Comparison of ENCODE assay signal across 7 mouse cellular contexts in the genomic region with DNA sequence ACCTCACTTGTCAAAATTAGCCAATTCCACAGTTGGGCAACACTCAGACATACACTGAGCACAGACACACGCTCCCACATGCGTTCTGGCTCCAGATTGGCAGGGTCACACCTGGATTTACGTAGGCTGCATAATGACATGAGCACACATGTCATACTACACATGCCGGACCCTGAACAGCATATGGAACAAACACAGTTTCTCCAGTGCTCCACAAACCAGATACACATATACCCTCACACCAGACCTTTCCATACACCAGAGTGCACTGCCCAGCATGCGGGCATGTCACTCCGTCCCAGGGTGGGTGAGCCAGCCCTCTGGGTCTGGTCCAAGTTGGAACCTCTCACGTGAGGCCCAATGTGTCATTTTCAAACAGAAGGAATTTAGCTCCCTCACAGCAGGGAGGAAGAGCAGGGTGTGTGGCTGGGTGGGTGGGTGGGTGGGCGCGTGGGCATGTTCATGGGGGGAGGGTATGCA. TPM values are rescaled to one million over a fixed set of nuclear protein-coding genes. Genes with fewer than 3 reads are reported as not detected.
DNase-seq lines count a peak whose midpoint lies in the region; ATAC-seq and TF ChIP-seq lines count a peak whose summit lies in the region.

A gene (plus strand): TSS at position 430 of the 480 bp plus-strand sequence.

- ATAC-seq in lung, postnatal 0 days = 0 out of 2 replicates have a peak, but pooled peaks have one; percentile 14
- ATAC-seq in hindbrain, embryonic 13.5 days (ENCODE audit: low FRiP score) = no peak
- ATAC-seq in limb, embryonic 13.5 days (ENCODE audit: low FRiP score, low read depth) = no peak
- ATAC-seq in stomach, embryonic 15.5 days (ENCODE audit: insufficient read depth, low FRiP score, low read depth) = no peak
- no peak for ATAC-seq in activated CD4-positive, CD25-positive, alpha-beta regulatory T cell, adult 4 months

- H3K4me3 ChIP-seq in lung, postnatal 0 days (ENCODE audit: low read depth, low read length) = no peak within 1 kb of the TSS
- no peak within 1 kb of the TSS for H3K4me3 ChIP-seq in lung, adult 2 months (replicated peaks; ENCODE audit: extremely low read depth, low read depth, low read length)
- peak within 1 kb of the TSS; percentile 50; the same call in 1 of the 2 replicates for H3K4me3 ChIP-seq in hindbrain, embryonic 13.5 days
- peak within 1 kb of the TSS; percentile 49 for H3K4me3 ChIP-seq in limb, embryonic 13.5 days
- H3K4me3 ChIP-seq in stomach, embryonic 15.5 days (replicated peaks) = peak within 1 kb of the TSS; percentile 13

- WGBS in lung, postnatal 0 days = 54% methylated on average over 9 of the region's 9 CpGs
- 51% methylated on average over 9 of the region's 9 CpGs for WGBS in lung, adult 2 months
- 72% methylated on average over 9 of the region's 9 CpGs for WGBS in hindbrain, embryonic 13.5 days
- 68% methylated on average over 9 of the region's 9 CpGs for WGBS in limb, embryonic 13.5 days
- 62% methylated on average over 9 of the region's 9 CpGs for whole genome bisulfite sequencing in stomach, embryonic 15.5 days

- H3K27ac ChIP-seq in lung, postnatal 0 days (ENCODE audit: low read length) = no peak within 1 kb of the TSS
- H3K27ac ChIP-seq in hindbrain, embryonic 13.5 days = no peak within 1 kb of the TSS
- no peak within 1 kb of the TSS for H3K27ac ChIP-seq in limb, embryonic 13.5 days
- no peak within 1 kb of the TSS for H3K27ac ChIP-seq in stomach, embryonic 15.5 days

- no peak within 1 kb of the TSS for H3K9ac ChIP-seq in lung, postnatal 0 days (replicated peaks; ENCODE audit: low read depth)
- H3K9ac ChIP-seq in hindbrain, embryonic 13.5 days = no peak within 1 kb of the TSS
- H3K9ac ChIP-seq in limb, embryonic 13.5 days = peak within 1 kb of the TSS; percentile 43; the same call in 1 of the 2 replicates
- H3K9ac ChIP-seq in stomach, embryonic 15.5 days = no peak within 1 kb of the TSS

- DNase-seq in lung, postnatal 0 days (ENCODE audit: low spot score) = no peak
- DNase-seq in lung, adult 2 months = no peak
- no peak for DNase-seq in adrenal gland, postnatal 36 days

- TF ChIP-seq POLR2A in lung, adult 2 months (IDR thresholded peaks at IDR 0.05; ENCODE audit: borderline replicate concordance, extremely low read depth, low read depth, low read length) = no peak

- no peak for TF ChIP-seq EP300 in lung, postnatal 0 days (IDR thresholded peaks at IDR 0.05)

- 0 out of 2 replicates have a peak, but pooled peaks cover 4% of the 10 kb centered on the region for H3K4me1 ChIP-seq in lung, postnatal 0 days (ENCODE audit: insufficient read depth, low read depth, low read length)
- H3K4me1 ChIP-seq in lung, adult 2 months (ENCODE audit: control insufficient read depth, insufficient read depth, low read length) = peaks cover 9% of the 10 kb centered on the region
- H3K4me1 ChIP-seq in hindbrain, embryonic 13.5 days (replicated peaks) = peaks cover 21% of the 10 kb centered on the region
- H3K4me1 ChIP-seq in limb, embryonic 13.5 days = peaks cover 24% of the 10 kb centered on the region; the same call in 1 of the 2 replicates
- peaks cover 11% of the 10 kb centered on the region; the same call in 1 of the 2 replicates for H3K4me1 ChIP-seq in stomach, embryonic 15.5 days

- TF ChIP-seq CTCF in lung, postnatal 0 days (IDR thresholded peaks at IDR 0.05) = no peak
- no peak for TF ChIP-seq CTCF in lung, adult 2 months (IDR thresholded peaks at IDR 0.05; ENCODE audit: insufficient read depth, low read length)

- no peaks in the 10 kb centered on the region for H3K36me3 ChIP-seq in lung, postnatal 0 days (ENCODE audit: insufficient read depth, low read length)
- H3K36me3 ChIP-seq in hindbrain, embryonic 13.5 days = no peaks in the 10 kb centered on the region
- no peaks in the 10 kb centered on the region for H3K36me3 ChIP-seq in limb, embryonic 13.5 days
- no peaks in the 10 kb centered on the region for H3K36me3 ChIP-seq in stomach, embryonic 15.5 days

- H3K9me3 ChIP-seq in lung, postnatal 0 days (ENCODE audit: low read length) = no peaks in the 10 kb centered on the region
- no peaks in the 10 kb centered on the region for H3K9me3 ChIP-seq in hindbrain, embryonic 13.5 days
- H3K9me3 ChIP-seq in limb, embryonic 13.5 days = no peaks in the 10 kb centered on the region
- H3K9me3 ChIP-seq in stomach, embryonic 15.5 days = no peaks in the 10 kb centered on the region

- peak within 1 kb of the TSS; percentile 87; the same call in 1 of the 2 replicates for H3K4me2 ChIP-seq in lung, postnatal 0 days (replicated peaks; ENCODE audit: low read depth, low read length)
- H3K4me2 ChIP-seq in hindbrain, embryonic 13.5 days = peak within 1 kb of the TSS; percentile 88
- peak within 1 kb of the TSS; percentile 92 for H3K4me2 ChIP-seq in limb, embryonic 13.5 days (replicated peaks)
- peak within 1 kb of the TSS; percentile 92 for H3K4me2 ChIP-seq in stomach, embryonic 15.5 days

- no peaks in the 10 kb centered on the region for H3K27me3 ChIP-seq in lung, postnatal 0 days (replicated peaks; ENCODE audit: insufficient read depth, low read length)
- peaks cover 12% of the 10 kb centered on the region for H3K27me3 ChIP-seq in hindbrain, embryonic 13.5 days
- peaks cover 20% of the 10 kb centered on the region for H3K27me3 ChIP-seq in limb, embryonic 13.5 days
- no peaks in the 10 kb centered on the region for H3K27me3 ChIP-seq in stomach, embryonic 15.5 days (replicated peaks)

RNA-seq across cellular contexts. Expression of the gene that starts here (rescaled TPM):
- polyA plus RNA-seq in lung, postnatal 0 days (2015; fragmentation: Nextera tagmentation; extraction: Ambion mirVana) = 0.14 and 0.21 TPM in 2 replicates
- polyA plus RNA-seq in lung, adult 2 months (2012; rRNA removed) = 0.89 and 1.7 TPM in 2 replicates
- 0.51 and 0.71 TPM in 2 replicates for polyA plus RNA-seq in hindbrain, embryonic 13.5 days (2015; fragmentation: Nextera tagmentation; extraction: Ambion mirVana)
- 0.71 and 1.0 TPM in 2 replicates for polyA plus RNA-seq in limb, embryonic 13.5 days (2015; fragmentation: Nextera tagmentation; extraction: Ambion mirVana)
- 0.88 and 0.98 TPM in 2 replicates for polyA plus RNA-seq in stomach, embryonic 15.5 days (2015; fragmentation: Nextera tagmentation; extraction: Ambion mirVana)
- polyA plus RNA-seq in activated CD4-positive, CD25-positive, alpha-beta regulatory T cell, adult 4 months (2017; shearing (Covaris generic)) = not detected
- 1 to 10 TPM; 1.3 TPM for total RNA-seq in adrenal gland, postnatal 36 days (2021)

Comparison
In these comparisons a context has a peak if more than half of its experiments do, and no peak if none do; other contexts are left out.
1. Peak in ATAC-seq and H3K4me2 ChIP-seq in lung, postnatal 0 days; RNA of the gene not detected or under 1 TPM.
2. H3K4me3 ChIP-seq: peak in hindbrain, embryonic 13.5 days (single experiment), limb, embryonic 13.5 days (single experiment) and stomach, embryonic 15.5 days (single experiment); none in lung, postnatal 0 days (single experiment) and lung, adult 2 months (single experiment).
3. Peak in every context shown above with its lines, with median percentiles within 50 percentile points of each other: H3K4me2 ChIP-seq.